ENCODE assay signal across 8 mouse cellular contexts in the genomic region with DNA sequence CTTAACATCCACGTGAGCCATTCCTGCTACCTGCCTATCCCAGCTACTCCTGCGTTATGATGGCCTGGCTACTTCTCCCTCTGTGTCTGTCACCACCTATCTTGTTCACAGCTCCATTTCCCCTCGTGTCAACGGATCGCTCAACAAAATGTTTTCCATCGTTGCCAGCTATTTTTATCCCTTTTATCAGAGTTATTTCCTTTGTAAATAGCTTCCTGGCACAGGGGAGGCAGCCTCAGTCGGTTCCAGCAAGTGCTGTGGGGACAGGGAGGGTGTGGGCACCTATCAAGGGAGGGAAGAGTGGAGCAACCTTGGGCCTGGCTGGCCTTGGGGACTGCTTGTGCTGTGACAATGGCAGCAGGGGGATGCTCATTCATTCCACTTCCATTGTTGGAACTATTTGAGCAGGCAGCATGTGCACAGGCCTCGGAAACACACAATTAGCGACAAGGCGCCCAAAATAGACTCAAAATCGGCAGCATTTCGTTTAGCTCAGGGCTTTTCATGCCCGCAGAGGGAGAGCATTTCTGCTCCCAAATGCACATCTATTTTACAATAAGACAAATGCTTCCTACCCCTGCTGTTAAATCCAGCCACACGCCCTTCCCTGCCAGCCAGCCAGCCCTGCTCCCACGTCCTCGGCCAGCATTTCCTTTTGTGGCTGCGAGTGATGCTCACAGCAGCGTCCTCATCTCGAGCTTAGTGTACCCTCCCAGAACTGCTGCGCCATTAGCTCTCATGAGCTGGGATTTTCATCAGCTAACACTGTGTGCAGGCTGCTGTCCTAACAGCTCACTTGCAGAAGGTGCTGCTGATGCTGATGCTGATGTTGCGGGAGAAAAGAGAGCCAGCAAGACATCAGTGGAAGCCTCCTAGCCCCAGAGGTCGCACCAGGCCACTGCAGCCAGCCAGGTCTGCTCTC.
DNase-seq lines count a peak whose midpoint lies in the region; ATAC-seq and TF ChIP-seq lines count a peak whose summit lies in the region.

No protein-coding gene starts in this region.

- H3K9me3 ChIP-seq in heart, embryonic 15.5 days (replicated peaks): no peaks in the 10 kb centered on the region
- no peaks in the 10 kb centered on the region; the same call in 1 of the 2 replicates for H3K9me3 ChIP-seq in stomach, embryonic 16.5 days (replicated peaks; ENCODE audit: control insufficient read depth, low read length)

- WGBS in heart, embryonic 15.5 days: 20% methylated on average over 22 of the region's 22 CpGs
- WGBS in stomach, embryonic 16.5 days: 53% methylated on average over 22 of the region's 22 CpGs

- ATAC-seq in heart, embryonic 15.5 days (replicated peaks; ENCODE audit: insufficient number of reproducible peaks, insufficient read depth, low FRiP score, low read depth): peak; percentile 93
- peak; percentile 76; the same call in 1 of the 2 replicates for ATAC-seq in stomach, embryonic 16.5 days (ENCODE audit: insufficient read depth, low FRiP score)

- TF ChIP-seq CTCF in layer of hippocampus, adult 2 months (conservative IDR thresholded peaks at IDR 0.05): no peak

- peak overlapping the region; percentile 13; the same call in 1 of the 2 replicates for H3K4me2 ChIP-seq in heart, embryonic 15.5 days
- H3K4me2 ChIP-seq in stomach, embryonic 16.5 days (ENCODE audit: low read depth, low read length): no peak overlapping the region

- DNase-seq in adrenal gland, postnatal 25 days: peak; percentile 25
- peak; percentile 49 to 51 for DNase-seq in cerebellum, postnatal 10 days
- DNase-seq in layer of hippocampus, adult 2 months (ENCODE audit: low spot score in 2 of 2): peak; percentile 55 to 76
- peak; percentile 67 for DNase-seq in lung, postnatal 25 days (ENCODE audit: low spot score)
- no peak for DNase-seq in gastrocnemius, postnatal 25 days
- DNase-seq in spleen, adult 18-20 months: no peak

- 0 out of 2 replicates have a peak, but pooled peaks cover 3% of the 10 kb centered on the region for H3K27me3 ChIP-seq in heart, embryonic 15.5 days
- H3K27me3 ChIP-seq in stomach, embryonic 16.5 days (ENCODE audit: control insufficient read depth, insufficient read depth, low read length): no peaks in the 10 kb centered on the region

- no peaks in the 10 kb centered on the region for H3K36me3 ChIP-seq in heart, embryonic 15.5 days
- no peaks in the 10 kb centered on the region for H3K36me3 ChIP-seq in stomach, embryonic 16.5 days (ENCODE audit: control insufficient read depth, insufficient read depth, low read length)

- peak overlapping the region; percentile 86 for H3K27ac ChIP-seq in heart, embryonic 15.5 days
- peak overlapping the region; percentile 86 for H3K27ac ChIP-seq in layer of hippocampus, adult 2 months
- peak overlapping the region; percentile 40; the same call in 1 of the 2 replicates for H3K27ac ChIP-seq in stomach, embryonic 16.5 days (ENCODE audit: low read length)

- H3K4me3 ChIP-seq in heart, embryonic 15.5 days: no peak overlapping the region
- no peak overlapping the region; the same call in 1 of the 2 replicates for H3K4me3 ChIP-seq in layer of hippocampus, adult 2 months
- H3K4me3 ChIP-seq in stomach, embryonic 16.5 days (replicated peaks; ENCODE audit: low read length): no peak overlapping the region

- no peak overlapping the region for H3K9ac ChIP-seq in heart, embryonic 15.5 days
- 0 out of 2 replicates have a peak overlapping the region, but pooled peaks have one; percentile 27 for H3K9ac ChIP-seq in stomach, embryonic 16.5 days (ENCODE audit: low read length)

- H3K4me1 ChIP-seq in heart, embryonic 15.5 days (replicated peaks): peaks cover 31% of the 10 kb centered on the region
- H3K4me1 ChIP-seq in stomach, embryonic 16.5 days (ENCODE audit: control insufficient read depth, insufficient read depth, low read length): 0 out of 2 replicates have a peak, but pooled peaks cover 4% of the 10 kb centered on the region

Comparison
In these comparisons a context has a peak if more than half of its experiments do, and no peak if none do; other contexts are left out.
1. DNase-seq: peak in adrenal gland, postnatal 25 days (single experiment), cerebellum, postnatal 10 days (2 of 2), layer of hippocampus, adult 2 months (2 of 2) and lung, postnatal 25 days (single experiment); none in gastrocnemius, postnatal 25 days (single experiment) and spleen, adult 18-20 months (0 of 2).
2. Peak in every context shown above with its lines, with median percentiles within 50 percentile points of each other: H3K27ac ChIP-seq.